Mouse (Mus musculus): ENCODE measurements at regions not wholly inside any gene's neighbourhood (a gene's known extent, or its start where the extent isn't known, plus 50 kb on each side); places are given as distances from the start of the nearest gene placed in this dataset.

- Histone ChIP-seq H3K4me2 (replicated peaks) (no peak overlapping the region), H3K4me3 (no peak overlapping the region), H3K9me3 (no peaks in the 10 kb centered on the region), H3K36me3 (no peaks in the 10 kb centered on the region), H3K27me3 (no peaks in the 10 kb centered on the region), H3K4me1 (0 out of 2 replicates have a peak, but pooled peaks cover 2% of the 10 kb centered on the region), H3K9ac (replicated peaks) (no peak overlapping the region), H3K27ac (replicated peaks) (no peak overlapping the region)
- WGBS, result 74% methylated on average over 6 of the region's 6 CpGs
- no peak for ATAC-seq (replicated peaks)
Measured at GRCm38 (mm10) chr6:17201916-17202636, 78.9 kb upstream of the Cav2 start.

GRCm38 (mm10) chr6:17203302-17203701, 77.7 kb upstream of the Cav2 start:
- Histone ChIP-seq H3K4me2 (replicated peaks) (no peak overlapping the region), H3K4me3 (no peak overlapping the region), H3K36me3 (no peaks in the 10 kb centered on the region), H3K27me3 (no peaks in the 10 kb centered on the region), H3K9ac (replicated peaks) (no peak overlapping the region), H3K9me3 (no peaks in the 10 kb centered on the region), H3K4me1 (0 out of 2 replicates have a peak, but pooled peaks cover 2% of the 10 kb centered on the region), H3K27ac (replicated peaks) (no peak overlapping the region)
- no peak for ATAC-seq (replicated peaks)
- 95% methylated on average over 5 of the region's 5 CpGs for WGBS

- no peak for ATAC-seq (replicated peaks)
- Histone ChIP-seq H3K9me3 (no peaks in the 10 kb centered on the region), H3K4me1 (no peaks in the 10 kb centered on the region), H3K4me3 (no peak overlapping the region), H3K4me2 (replicated peaks) (no peak overlapping the region), H3K27me3 (no peaks in the 10 kb centered on the region), H3K36me3 (no peaks in the 10 kb centered on the region), H3K9ac (replicated peaks) (no peak overlapping the region), H3K27ac (replicated peaks) (no peak overlapping the region)
- 32% methylated on average over 9 of the region's 9 CpGs for whole genome bisulfite sequencing
Measured at GRCm38 (mm10) chr6:17203900-17204686, 76.9 kb upstream of the Cav2 start.

- Histone ChIP-seq H3K9ac (replicated peaks) (no peak overlapping the region), H3K4me3 (no peak overlapping the region), H3K4me1 (no peaks in the 10 kb centered on the region), H3K9me3 (no peaks in the 10 kb centered on the region), H3K36me3 (no peaks in the 10 kb centered on the region), H3K27ac (replicated peaks) (no peak overlapping the region), H3K4me2 (replicated peaks) (no peak overlapping the region), H3K27me3 (no peaks in the 10 kb centered on the region)
- no peak for ATAC-seq (replicated peaks)
- 95% methylated on average over 3 of the region's 3 CpGs for WGBS
Measured at GRCm38 (mm10) chr6:17206932-17207331, 74.1 kb upstream of the Cav2 start.

- Histone ChIP-seq H3K9ac (replicated peaks) (no peak overlapping the region), H3K27me3 (no peaks in the 10 kb centered on the region), H3K9me3 (no peaks in the 10 kb centered on the region), H3K4me2 (replicated peaks) (no peak overlapping the region), H3K4me3 (no peak overlapping the region), H3K4me1 (no peaks in the 10 kb centered on the region), H3K36me3 (no peaks in the 10 kb centered on the region), H3K27ac (replicated peaks) (no peak overlapping the region)
- 72% methylated on average over 4 of the region's 4 CpGs for WGBS
- ATAC-seq (replicated peaks), result no peak
Measured at GRCm38 (mm10) chr6:17209792-17210191, 71.2 kb upstream of the Cav2 start.

GRCm38 (mm10) chr6:17211346-17211745, 69.6 kb upstream of the Cav2 start:
- 53% methylated on average over 5 of the region's 5 CpGs for WGBS
- ATAC-seq (replicated peaks), result 0 out of 2 replicates have a peak, but pooled peaks have one; percentile 57
- H3K36me3 ChIP-seq, result no peaks in the 10 kb centered on the region

GRCm38 (mm10) chr6:17214774-17215173, 66.2 kb upstream of the Cav2 start:
- no peak for ATAC-seq (replicated peaks)
- 46% methylated on average over 9 of the region's 9 CpGs for WGBS
- H3K4me3 ChIP-seq, result no peak overlapping the region

More at GRCm38 (mm10) chr6:17211346-17211745, 69.6 kb upstream of the Cav2 start:
- Histone ChIP-seq H3K9me3 (no peaks in the 10 kb centered on the region), H3K4me3 (no peak overlapping the region), H3K27ac (replicated peaks) (no peak overlapping the region), H3K4me2 (replicated peaks) (no peak overlapping the region), H3K27me3 (no peaks in the 10 kb centered on the region), H3K4me1 (no peaks in the 10 kb centered on the region), H3K9ac (replicated peaks) (no peak overlapping the region)

GRCm38 (mm10) chr6:17216442-17216841, 64.5 kb upstream of the Cav2 start:
- Histone ChIP-seq H3K27me3 (no peaks in the 10 kb centered on the region), H3K9me3 (no peaks in the 10 kb centered on the region), H3K36me3 (no peaks in the 10 kb centered on the region), H3K9ac (replicated peaks) (no peak overlapping the region), H3K27ac (replicated peaks) (no peak overlapping the region), H3K4me2 (replicated peaks) (no peak overlapping the region), H3K4me3 (no peak overlapping the region), H3K4me1 (no peaks in the 10 kb centered on the region)
- 73% methylated on average over 1 of the region's 1 CpGs for WGBS
- no peak for ATAC-seq (replicated peaks)

More at GRCm38 (mm10) chr6:17214774-17215173, 66.2 kb upstream of the Cav2 start:
- no peak overlapping the region for H3K27ac ChIP-seq (replicated peaks)
- H3K4me1 ChIP-seq, result no peaks in the 10 kb centered on the region
- H3K27me3 ChIP-seq, result no peaks in the 10 kb centered on the region
- H3K36me3 ChIP-seq, result no peaks in the 10 kb centered on the region
- no peak overlapping the region for H3K9ac ChIP-seq (replicated peaks)
- H3K9me3 ChIP-seq, result no peaks in the 10 kb centered on the region
- no peak overlapping the region for H3K4me2 ChIP-seq (replicated peaks)

- Histone ChIP-seq H3K9ac (replicated peaks) (no peak overlapping the region), H3K27me3 (no peaks in the 10 kb centered on the region), H3K36me3 (no peaks in the 10 kb centered on the region), H3K4me3 (no peak overlapping the region), H3K4me2 (replicated peaks) (no peak overlapping the region), H3K27ac (replicated peaks) (no peak overlapping the region), H3K4me1 (no peaks in the 10 kb centered on the region), H3K9me3 (no peaks in the 10 kb centered on the region)
- no peak for ATAC-seq (replicated peaks)
- 86% methylated on average over 2 of the region's 2 CpGs for WGBS
Measured at GRCm38 (mm10) chr6:17223744-17224143, 57.2 kb upstream of the Cav2 start.

GRCm38 (mm10) chr6:17224852-17225251, 56.1 kb upstream of the Cav2 start:
- 79% methylated on average over 5 of the region's 5 CpGs for WGBS
- H3K4me1 ChIP-seq, result no peaks in the 10 kb centered on the region
- no peak overlapping the region for H3K4me2 ChIP-seq (replicated peaks)
- no peak overlapping the region for H3K27ac ChIP-seq (replicated peaks)
- H3K4me3 ChIP-seq, result no peak overlapping the region
- no peaks in the 10 kb centered on the region for H3K36me3 ChIP-seq
- ATAC-seq (replicated peaks), result no peak
- H3K9me3 ChIP-seq, result no peaks in the 10 kb centered on the region
- no peaks in the 10 kb centered on the region for H3K27me3 ChIP-seq
- no peak overlapping the region for H3K9ac ChIP-seq (replicated peaks)

GRCm38 (mm10) chr6:17226483-17226882, 54.5 kb upstream of the Cav2 start:
- H3K4me3 ChIP-seq, result no peak overlapping the region
- H3K4me1 ChIP-seq, result no peaks in the 10 kb centered on the region
- 92% methylated on average over 6 of the region's 6 CpGs for WGBS
- H3K9ac ChIP-seq (replicated peaks), result no peak overlapping the region
- H3K9me3 ChIP-seq, result no peaks in the 10 kb centered on the region
- no peaks in the 10 kb centered on the region for H3K27me3 ChIP-seq
- ATAC-seq (replicated peaks), result no peak
- no peaks in the 10 kb centered on the region for H3K36me3 ChIP-seq
- no peak overlapping the region for H3K4me2 ChIP-seq (replicated peaks)
- no peak overlapping the region for H3K27ac ChIP-seq (replicated peaks)
